Mouse (Mus musculus) embryo, embryonic 11 days (tissue): ENCODE data around the gene Timm22.

Source experiments
- DNase-seq: peaks from one replicate; pipeline ENCODE4 v3.0.0-alpha.2; 2015

Timm22 gene

DNA sequence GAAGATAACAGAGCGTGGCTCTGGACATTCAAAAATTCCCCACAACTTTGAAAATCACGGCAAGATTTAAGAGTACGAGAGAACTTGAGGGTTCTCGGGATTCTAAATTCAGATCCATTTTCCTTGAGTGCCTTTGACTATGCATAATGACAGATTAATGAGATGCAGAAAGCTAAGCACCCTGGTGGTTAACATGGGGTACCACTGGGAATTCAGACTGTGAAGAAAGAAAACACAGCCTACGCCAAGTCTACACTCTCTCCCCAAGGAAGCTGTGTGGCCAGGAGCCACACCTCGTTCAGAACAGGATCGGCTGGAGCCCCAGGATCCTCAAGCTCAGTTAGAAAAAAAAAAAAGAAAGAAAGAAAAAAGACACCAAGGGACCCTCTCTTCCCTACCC is 14.2 kb upstream of the Timm22 start:
- no peak for DNase-seq

DNA sequence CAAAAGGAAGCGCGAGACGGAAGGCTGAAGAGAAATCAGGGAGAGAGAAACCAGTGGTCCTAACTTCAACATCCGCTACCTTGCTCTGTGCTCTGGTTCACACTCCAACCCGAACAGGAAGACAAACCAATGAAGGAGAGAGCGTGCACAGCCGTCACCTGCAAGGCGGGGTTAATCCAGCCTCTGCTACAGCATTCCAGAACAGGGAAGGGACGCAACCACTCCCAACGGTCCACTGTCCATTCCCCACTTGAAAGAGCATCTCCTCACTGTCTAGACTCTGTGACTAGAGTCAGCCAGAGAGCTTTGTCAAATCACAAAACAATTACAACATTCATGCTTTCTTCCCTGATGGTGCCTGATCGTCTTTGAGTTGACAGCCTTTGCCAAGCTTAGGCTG is 13.8 kb upstream of the Timm22 start:
- no peak for DNase-seq

DNA sequence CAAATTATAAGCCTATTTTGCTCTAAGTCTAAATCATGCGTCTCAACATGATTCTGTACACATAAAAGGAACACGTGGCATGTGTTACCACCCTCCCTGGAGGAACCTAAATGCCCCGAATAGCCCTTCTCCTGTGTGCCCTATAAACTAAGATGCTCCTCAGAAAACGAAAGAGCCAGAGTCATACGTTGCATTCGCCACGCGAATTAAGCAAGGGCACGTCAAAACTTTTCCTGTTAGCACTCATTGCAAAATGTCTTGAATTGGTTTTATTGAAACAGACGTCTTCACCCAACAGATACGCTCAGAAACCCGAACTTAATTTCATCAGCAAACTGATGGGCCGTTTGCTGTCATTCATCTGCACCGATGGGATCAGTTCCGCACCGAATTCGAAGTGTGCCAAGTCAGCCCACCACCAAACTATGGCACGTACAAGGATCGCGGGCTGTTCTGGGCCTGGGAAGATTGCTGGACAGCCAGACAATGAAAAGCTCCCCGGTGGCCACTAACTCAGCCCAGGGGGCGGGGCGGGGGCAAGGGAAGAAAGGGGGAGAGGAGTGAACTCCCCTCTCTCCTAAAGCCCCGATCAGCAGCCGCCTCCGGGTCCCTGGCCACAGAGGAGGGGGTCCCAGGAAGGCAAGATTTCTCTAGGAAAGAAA is 9.0 kb upstream of the Timm22 start:
- DNase-seq, result peak; percentile 82

DNA sequence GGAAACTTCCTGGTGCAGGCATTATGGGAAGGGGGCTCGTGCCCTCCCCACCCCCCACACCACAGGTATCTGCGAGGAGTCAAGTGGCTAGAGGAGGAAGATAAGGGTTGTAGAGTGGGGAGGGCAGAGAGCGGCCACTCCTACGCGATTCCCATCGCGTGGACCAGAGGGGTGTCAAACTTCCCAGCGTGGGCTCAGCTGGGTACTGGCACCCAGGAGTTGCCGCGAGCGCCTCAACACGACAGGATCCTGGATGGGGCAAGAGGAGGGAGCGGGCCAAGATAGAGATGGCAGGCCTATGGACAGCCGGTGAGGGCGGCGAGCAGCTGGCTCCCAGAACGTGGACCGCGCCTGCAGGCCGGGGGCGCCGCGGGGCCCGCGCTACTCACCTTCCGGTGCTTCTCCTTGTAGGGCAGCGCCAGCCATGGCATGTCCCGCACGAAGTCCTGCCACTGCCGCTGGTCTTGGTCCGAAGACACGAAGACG is 8.4 kb upstream of the Timm22 start:
- peak; percentile 74 for DNase-seq

- DNase-seq, result peak; percentile 95
Measured at GRCm38 (mm10) chr11:76398798-76399586, 7.8 kb upstream of the Timm22 start, which contains the start of gene Nxn. Gene Nxn (minus strand): TSS chr11:76399140.

DNA sequence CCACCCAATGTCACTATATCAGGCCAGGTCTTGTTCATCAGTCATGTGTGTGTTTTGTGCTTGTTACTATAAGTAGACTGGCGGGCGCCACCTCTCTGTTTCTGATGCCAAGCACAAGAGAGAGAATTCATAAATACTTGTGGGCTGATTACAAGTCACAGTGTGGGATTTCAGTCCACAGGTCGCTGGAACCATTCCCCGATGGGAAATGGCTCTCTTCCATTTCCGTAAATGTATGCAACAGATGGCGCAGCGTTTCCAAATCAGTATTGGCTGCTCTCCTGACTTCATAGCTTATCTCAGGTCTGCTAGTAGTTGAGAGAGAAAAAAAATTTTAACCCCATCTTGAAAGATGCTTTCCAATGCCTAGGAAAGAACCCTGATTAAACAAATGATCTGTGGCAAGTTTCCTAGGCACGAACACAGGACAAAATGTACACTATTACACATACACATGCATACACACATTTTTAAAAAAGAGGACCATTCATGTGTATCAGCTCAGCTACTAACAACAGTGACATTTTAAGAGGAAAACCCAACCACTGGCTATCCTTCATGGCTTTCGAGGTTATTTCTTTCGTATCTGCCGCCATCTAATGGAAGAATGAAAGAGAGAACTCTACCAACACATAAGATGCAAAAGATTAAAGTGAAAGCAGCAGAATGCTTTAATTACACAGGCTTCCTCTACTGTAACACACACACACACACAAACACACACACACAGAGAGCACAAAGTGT is 7.0 kb upstream of the Timm22 start:
- peak; percentile 74 for DNase-seq

DNA sequence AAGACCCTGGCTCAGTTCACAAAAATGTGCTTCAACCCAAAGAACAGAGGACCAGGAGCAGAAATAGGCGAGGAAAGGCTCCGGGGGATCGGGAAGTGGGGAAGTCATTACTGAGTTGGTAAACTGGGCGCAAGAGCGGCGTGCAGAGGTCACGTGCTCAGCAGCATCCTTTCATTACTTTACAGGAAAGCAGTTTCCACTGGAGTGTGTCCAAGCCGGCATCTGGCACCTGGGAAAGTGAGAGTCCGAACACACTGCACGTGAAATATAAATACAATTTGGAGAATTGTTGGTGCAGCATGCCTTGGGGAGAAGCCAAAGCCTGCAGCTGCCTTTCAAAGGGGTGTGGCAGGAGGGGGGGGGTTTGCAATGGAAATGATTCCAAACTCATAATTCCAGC is 5.4 kb upstream of the Timm22 start:
- no peak for DNase-seq

GRCm38 (mm10) chr11:76405113-76405512 is 1.6 kb upstream of the Timm22 start:
- no peak for DNase-seq

- no peak for DNase-seq
Measured at GRCm38 (mm10) chr11:76405626-76406264, 1.0 kb upstream of the Timm22 start.

DNA sequence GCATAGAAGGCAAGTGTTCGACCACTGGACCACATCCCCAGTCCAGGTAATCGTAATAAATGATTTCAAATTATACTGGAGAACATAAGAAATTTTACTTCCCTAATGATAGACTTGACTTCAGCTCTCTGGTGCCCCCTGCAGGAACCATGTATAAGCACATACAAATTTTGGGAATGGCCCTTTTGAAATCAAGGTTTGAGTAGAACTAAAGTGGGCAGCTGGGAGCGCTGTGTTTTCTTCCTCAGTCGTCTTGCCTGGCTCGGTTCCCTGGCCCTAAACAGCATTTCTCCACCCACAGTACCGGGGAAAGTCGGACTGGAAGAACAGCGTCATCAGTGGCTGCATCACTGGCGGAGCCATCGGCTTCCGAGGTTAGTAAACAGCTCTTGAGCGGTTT is 4.1 kb downstream of the Timm22 start:
- DNase-seq, result peak; percentile 76

DNA sequence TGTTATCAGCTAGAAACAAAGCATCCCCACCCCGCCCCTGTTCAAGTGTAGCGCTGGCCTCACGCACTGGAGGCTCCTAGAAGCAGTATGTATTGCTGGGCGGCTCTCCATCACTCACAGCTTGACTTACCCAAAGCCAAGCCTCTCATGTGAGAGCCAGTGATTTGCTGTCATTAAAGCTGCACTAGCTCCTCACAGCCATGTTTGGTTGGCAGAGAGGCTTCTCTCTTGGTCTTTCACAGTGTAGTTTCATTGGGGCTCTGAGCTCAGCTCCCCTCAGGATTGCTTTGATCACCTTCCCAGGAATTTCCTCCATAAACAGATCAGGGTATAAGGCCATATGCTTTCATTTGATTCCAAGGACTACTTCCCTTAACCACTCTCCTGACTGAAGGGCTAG is 6.5 kb downstream of the Timm22 start:
- DNase-seq, result no peak

DNA sequence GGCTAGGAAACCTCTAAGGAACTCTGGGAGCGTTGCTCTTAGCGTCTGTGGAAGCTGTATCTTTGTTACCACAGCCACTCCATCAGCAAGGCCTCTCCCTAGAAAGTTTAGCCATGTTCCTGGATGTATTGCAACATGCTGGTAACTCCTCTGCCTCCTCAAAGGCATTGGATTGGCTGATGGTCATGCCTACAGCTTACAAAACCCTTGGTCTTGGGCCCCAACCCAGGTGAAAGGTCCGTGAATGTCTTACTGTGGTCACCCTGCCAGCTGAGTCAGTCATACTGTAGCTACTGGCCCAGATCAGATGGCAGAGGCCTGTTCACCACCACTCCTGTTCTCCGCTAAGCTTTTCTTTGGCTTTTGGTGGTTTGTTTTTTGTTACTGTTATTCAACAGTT is 8.2 kb downstream of the Timm22 start:
- no peak for DNase-seq

DNA sequence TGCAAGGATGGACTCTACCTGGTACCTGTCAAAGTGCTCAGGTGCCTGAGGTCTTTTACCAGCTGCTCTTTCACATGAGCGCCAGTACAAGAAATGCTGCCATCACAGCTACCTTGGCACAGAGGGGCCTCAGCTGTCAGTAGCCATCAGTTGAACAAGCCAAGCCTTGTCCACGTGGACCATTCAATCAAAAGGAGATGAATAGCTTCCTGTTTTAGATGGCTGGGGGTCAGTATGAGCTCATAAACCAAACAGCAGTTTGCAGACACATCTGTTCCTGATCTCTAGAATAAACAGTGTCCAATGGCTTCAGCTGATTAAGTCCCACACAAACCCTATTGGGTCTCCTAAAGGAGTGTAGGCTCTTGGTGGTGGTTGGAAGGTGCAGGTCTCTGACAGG is 9.2 kb downstream of the Timm22 start:
- DNase-seq, result peak; percentile 62

GRCm38 (mm10) chr11:76418423-76418822 is 11.7 kb downstream of the Timm22 start:
- no peak for DNase-seq

- DNase-seq, result no peak
Measured at GRCm38 (mm10) chr11:76419179-76419578, 12.4 kb downstream of the Timm22 start.

GRCm38 (mm10) chr11:76420896-76421295 is 14.1 kb downstream of the Timm22 start:
- no peak for DNase-seq

DNA sequence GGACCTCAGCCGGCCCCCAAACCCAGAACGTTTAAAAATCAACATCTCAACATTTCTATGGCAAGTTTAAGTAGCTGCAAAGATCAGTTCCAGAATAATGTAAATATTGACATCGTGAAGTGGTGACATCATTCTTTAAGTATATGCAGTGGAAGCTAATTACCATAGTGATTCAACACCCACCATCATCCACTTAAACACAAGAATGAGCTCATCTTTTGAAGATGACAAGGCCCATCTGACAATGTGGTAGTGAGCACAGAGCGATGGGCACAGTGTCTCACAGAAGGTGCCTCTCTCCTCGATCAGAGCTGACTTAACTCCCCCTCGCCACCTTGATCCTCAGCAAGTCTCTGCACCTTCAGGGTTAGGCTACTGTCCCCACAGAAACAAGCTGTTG is 19.0 kb downstream of the Timm22 start:
- no peak for DNase-seq

GRCm38 (mm10) chr11:76427781-76428180 is 21.0 kb downstream of the Timm22 start:
- DNase-seq, result no peak

- DNase-seq, result peak; percentile 48
Measured at GRCm38 (mm10) chr11:76429046-76429445, 22.3 kb downstream of the Timm22 start.

DNA sequence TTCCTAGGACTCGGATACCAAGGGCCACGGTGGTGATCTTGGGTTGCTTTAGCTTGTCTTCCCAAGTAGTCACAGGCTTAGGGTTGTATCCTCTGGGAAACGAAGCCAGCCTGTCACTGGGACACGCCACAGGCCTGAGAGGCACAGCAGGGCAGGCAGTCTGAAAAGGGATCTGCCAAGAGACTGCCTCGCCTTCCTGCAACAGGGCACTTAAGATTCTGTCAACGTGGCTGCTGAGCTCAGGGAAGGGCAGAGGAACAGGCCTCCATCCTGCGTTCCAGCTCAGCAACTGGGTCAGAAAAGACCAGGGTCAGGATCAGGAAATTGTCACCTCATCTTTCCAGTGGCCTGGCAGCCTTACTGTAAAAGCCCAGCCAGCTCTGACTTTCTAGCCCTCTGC is 22.8 kb downstream of the Timm22 start:
- no peak for DNase-seq

- peak; percentile 81 for DNase-seq
Measured at GRCm38 (mm10) chr11:76429966-76430631, 23.3 kb downstream of the Timm22 start.

- DNase-seq, result no peak
Measured at GRCm38 (mm10) chr11:76436009-76436408, 29.3 kb downstream of the Timm22 start.
